Mouse (Mus musculus) A20 (cell line): ENCODE results near the gene Irf2.

ENCODE experiments used
- DNase-seq: peaks from one replicate; pipeline ENCODE4 v3.0.0-alpha.2; 2011; ENCODE audit warnings: low read depth, low spot score

Irf2 gene

DNA sequence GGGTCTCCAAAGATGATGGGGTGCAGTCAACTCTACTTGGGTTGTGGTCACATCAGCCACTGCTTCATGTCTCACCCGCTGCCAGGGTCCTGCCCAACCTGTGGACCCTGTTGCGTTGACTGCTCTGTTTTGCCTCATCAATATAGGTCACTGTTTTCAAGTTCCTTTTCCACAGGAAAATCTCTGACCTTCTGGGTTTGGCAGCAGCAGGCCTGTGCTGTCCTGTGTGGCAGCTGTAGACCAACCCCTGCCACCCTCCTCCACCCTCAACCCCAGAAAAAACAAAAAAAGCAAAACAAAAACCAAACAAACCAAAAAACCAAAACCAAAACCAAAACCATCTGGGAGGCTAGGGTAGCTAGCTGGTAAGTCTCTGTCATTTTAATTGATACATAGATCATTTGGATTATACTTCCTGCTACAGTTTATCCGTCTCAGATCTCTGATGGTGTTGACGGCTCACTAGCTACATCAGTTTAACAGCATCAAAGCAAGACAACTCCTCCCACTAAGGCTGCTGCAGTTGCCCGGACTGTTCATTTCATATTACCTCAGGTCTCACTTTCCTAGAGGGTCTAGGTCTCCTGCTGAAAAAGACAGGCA lies 16.3 kb downstream of the Irf2 start:
- DNase-seq: no peak

DNA sequence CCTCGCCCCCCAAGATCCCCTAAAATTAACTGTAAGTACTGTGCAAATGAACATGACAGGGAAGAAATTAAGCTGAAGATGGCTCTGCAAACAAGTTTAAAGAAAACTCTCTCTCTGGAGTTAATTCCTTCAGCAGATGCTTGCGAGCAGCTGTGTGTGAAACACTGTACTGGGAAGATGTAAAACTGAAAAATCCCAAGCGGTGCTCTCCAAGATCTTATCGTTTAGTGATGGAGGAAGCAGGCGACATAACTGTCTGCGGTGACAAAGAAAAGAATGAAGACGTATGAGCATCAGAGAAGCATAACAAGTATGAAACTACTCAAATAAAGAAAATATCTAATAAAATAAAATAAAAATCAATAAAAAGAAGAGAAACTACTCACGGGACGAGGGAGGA lies 18.1 kb downstream of the Irf2 start:
- no peak for DNase-seq

DNA sequence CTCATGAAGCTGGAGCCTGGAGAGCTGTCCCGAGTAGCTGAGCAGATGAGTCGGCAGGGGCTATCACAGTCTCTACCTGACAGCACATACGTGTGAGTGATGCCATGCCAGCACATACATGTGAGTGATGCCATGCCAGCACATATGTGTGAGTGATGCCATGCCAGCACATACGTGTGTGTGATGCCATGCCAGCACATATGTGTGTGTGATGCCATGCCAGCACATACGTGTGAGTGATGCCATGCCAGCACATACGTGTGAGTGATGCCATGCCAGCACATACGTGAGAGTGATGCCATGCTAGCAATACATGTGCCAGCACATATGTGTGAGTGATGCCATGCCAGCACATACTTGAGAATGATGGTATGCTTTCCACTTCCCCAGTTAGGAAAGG lies 18.6 kb downstream of the Irf2 start:
- DNase-seq: no peak

DNA sequence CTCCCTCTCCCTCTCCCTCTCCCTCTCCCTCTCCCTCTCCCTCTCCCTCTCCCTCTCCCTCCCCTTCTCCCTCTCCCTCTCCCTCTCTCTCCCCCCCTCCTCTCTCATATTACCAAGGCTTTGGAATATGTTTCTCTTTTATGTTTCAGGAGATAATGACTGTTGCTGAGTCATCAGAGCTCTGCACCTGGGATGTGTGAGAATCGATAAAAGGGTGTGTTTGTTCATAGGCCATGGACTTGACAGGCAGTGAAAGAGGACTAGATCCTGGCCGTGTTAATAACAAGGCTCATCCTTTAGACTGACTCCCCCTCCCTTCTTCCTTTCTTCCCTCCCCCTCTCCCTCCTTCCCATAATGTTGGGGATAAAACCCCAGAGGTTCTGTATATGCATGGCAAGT lies 19.1 kb downstream of the Irf2 start:
- DNase-seq: no peak

DNA sequence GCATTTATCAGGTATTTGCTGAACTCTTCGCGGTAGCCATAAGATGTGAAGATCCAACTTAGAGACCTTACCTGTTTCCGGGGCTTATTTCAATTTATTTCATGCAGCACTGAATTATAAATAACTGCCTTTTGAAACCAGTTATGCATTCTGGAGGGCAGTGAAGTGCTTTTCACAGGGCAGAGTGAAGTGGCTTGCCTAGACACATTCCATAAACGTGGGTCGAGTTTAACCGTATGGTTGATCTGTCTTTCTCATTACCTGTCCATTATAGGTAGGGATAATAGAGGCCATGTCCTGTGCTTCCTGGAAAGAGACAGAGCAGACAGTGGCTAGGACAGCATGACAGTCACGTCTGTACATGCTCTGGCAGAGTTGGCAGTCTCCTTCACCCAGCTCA lies 20.0 kb downstream of the Irf2 start:
- DNase-seq: no peak

DNA sequence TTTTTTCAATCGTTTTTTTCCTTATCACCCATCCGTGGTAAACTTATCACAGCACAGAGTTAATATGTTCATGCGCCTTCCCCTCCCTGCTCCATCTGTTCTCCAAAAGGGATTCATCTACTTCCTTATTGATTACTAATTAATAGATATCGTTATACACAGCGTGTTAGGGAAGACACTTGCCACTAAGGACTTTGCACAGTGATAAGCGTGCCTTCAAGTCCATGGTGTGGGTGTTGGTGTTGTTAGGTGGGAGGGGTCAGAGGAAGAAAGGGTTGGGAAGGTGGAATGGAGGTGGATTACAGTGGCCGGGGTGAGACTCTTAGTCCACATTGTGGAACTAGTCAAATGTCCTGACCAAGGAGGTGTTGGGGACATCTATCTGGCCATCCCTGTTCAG lies 21.2 kb downstream of the Irf2 start:
- DNase-seq: no peak

DNA sequence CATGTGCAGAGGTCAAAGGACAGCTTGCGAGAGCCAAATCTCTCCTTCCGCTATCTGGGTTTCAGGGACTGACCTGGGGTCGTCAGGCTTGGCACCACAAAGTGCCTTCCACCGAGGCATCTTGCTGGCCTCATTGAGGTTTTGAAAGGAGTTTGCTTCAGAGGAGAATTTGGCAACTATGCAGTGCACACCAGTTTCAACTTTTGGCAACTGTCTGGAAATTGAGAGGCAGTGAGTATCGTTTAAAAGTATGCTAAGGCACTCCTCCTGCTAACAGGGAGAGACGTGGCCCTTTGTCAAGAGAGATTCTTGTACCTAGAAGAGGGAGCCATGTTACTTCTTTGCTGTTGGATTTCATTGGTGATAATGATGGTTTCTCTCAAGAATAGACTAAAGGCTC lies 21.9 kb downstream of the Irf2 start:
- DNase-seq: no peak

DNA sequence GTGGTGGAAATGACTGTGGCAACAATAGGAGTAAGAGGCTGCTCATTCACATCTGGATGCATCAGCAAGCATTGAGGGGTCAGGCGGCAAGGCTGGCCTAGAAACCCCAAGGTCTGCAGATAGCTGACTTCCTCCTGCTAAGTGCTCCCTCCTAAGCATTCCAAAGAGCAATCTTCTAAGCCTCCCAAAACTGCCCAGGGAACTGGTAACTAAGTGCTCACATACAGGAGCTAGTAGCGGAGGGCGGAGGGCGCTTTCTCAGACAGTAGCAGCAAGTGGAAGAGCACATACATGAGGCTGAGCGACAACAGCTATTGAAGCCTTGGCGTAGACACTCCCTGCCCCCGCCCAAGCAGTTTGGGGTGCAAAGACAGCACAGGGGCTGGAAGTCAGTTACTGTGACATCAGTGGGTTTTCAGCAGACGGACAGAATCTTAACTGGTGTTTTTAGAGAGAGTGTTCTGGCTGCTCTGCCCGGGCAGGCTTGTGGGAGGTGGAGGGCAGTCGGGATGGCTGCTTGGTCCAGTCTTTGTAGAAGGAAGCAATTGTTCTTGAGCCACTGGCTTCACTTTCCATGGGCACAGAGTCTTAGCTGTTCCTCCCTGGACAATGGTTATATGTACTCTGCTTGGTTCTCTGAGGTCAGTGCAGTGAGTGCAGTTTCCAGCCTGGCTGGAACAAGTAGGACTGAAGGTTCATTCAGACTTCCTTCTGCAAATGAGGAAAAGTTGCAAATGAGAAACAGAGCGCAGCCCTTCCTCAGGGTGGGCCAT lies 30.1 kb downstream of the Irf2 start:
- DNase-seq: no peak

DNA sequence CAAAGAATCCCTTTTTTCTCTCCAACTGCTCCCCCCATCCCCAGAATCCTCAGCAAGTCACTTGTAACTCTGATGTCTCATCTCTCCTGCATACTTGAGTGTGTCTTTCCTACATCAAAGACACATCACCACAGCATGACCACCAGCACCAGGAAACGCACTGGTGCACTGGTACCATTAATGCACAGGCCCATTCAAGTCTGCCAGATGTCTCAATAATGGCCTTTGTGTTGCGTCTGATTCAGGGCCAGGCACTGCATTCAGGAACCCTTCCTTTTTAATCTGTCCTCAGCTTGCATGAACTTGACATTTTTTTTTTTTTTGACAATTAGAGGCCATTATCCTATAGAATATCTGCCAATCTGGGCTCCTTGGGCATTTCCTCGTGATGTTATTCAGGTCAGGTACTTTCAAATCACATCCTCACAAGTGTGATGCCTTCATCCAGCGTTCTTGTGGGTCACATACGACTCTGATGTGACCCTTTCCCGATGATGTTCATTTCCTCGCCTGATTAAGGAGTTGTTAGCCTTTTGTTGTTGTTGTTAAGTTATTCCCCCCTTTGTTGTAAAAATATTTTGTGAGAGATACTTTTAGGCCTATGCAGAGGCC lies 31.5 kb downstream of the Irf2 start:
- DNase-seq: no peak

DNA sequence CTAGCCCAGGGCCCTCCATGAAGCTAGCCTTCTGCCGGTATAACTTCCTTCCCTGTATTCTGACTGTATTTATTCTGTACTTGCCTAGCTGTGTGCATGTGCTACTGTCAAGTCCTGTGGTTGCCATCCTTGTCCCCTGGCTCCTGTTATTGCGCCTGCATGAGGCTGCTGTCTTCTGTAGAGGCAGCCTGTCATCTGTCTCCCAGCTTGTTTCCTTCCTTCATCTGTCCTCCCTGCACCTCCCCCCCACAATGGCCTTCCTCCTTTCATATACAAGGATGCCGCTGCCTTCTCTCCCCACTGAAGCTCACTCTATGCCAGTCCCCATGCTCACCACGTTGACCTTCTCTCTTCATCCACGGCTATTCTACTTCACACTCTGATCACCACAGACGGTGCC lies 33.3 kb downstream of the Irf2 start:
- no peak for DNase-seq

DNA sequence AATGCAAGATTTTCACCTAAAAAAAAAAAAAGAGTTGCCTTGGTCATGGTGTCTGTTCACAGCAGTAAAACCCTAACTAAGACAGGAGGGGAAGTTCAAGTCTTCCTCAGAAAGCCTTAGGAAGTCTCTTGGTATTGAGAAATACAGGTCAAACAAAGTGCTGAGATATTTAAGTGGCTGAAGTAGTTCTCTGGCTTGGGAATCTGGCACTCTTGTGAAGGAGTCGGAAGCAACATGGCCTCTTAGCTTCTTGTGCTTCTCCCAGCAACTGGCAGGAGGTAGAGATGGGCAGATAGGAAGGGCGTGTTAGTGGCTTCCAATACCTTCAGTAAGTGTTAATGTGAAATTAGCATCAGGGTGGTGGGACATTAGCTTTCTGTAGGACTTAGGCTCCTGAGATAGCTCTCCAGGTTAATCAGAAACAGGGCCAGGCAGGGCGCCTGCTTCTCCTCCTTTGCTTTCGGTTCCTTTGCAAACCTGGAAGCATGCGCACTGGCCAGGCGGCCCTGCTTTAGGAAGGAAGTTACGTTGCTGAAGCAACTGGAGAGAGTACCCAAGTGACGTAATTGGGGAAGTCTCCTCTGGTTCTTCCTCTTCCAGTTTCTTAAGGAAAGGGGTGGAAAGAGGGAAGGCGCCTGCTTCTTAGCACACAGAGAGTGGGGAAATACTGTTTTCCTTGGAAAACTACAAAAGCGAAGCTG lies 38.4 kb downstream of the Irf2 start:
- no peak for DNase-seq

DNA sequence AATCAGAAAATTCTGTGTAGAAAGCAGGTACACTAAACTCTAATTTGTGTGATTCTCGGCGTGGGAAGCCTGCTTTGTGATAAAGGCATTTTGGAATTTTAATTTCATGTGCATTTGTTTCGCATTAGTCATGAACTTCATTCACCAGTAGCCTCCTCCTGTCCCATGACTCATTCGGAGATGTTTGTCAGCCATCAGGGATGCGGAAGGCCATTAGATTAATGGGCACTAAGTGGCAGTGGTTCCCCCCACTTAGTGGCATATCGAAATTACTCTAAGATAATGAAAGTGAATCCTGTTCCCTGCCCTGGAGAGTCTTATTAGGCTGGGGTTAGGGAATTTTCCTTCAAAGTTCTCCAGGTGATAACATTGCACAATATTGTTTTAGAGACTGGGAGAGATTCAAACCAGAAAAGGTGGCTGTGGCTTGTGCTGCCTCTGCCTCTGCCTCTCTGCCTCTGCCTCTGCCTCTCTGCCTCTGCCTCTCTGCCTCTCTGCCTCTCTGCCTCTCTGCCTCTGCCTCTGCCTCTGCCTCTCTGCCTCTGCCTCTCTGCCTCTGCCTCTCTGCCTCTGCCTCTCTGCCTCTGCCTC lies 41.6 kb downstream of the Irf2 start:
- no peak for DNase-seq

DNA sequence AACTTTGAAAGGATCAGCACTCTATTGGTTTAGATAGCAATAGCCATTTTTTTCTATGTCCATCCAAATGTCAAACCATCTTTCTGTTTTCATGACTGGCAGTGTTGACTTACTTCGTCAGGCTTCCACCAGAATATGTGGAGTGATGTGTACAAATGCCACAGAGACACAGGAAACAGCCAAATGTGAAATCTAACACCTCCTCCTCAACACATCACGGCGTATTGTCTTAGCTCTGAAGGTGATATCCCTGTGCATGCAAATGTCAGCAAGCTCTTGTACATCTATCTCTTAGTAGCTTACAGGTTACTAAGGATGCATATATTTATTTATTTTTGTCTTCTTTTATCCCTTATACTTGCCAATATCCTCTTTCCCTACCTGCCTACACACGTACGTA lies 42.7 kb downstream of the Irf2 start:
- DNase-seq: no peak

DNA sequence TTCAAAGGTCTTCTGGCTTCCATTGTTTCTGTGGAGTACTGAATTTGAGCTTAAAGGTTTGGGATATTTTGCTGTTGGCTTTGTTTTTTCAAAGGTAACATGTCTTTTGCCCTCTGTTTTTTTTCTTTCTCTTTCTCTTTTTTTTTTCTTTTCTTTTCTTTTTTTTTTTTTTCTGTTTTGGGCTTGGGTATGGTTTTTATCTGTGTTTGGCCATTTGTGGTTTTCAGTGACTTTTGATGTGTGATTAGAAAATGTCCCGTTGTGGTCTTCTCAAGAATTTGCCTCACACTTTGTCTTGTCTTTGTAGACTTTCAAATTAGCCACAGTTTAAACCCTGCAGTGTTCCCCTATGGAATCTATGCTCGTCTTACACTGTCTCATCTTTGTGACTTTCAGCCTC lies 45.5 kb downstream of the Irf2 start:
- DNase-seq: no peak

DNA sequence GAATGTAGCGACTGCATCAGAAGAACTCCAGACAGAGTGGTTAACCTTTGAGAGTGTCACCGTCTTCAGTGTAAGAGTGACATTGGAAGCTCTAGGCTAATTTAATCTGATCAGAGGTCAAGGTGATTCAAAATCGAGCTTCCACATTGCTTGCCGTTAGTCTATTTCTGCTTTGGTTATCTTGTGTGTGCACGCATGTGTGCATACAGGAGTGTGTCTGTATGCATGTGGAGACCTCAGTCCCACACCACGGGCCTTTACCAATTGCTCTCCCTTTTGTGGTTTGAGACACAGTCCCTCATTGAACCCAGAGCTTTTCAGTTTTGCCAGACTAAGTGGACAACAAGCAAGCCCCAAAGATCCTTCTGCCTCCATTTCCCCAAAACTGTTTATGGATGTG lies 46.4 kb downstream of the Irf2 start:
- DNase-seq: no peak

DNA sequence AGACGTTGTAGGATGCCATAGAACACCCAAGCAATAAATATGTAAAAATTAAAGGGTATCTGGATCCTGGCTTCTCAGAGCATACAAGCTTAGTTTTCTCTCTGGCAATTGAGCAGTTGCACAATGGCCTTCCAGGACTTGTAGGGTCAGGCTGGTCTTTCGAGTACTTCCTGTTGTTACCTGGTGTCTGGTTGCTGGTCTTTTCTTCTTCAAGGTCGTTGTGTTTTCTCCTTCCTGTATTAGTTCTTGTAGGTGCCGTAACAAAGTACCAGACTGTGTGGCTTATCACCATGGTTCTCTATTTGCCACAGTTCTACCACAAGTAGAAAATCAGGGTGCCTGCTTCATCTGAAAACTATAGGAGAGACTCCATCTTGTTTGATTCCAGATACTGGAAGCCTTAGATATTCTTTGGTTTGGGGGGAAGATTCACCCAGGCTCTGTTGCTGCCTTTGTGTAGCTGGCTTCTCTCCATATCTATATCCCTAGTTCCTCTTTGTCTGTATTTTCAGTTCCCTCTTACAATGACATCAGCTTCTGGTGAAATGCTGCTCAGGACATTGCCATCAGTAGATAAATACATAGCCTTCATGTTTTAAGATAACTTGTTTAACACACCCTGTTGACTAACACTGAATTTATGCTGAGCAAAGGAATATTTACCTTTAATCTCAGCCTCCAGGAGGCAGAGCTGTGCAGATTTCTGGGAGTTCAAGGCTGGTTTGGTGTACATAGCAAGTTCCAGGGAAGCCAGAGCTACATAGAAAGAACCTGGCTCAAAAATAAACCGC lies 49.8 kb downstream of the Irf2 start:
- peak; percentile 71 for DNase-seq

DNA sequence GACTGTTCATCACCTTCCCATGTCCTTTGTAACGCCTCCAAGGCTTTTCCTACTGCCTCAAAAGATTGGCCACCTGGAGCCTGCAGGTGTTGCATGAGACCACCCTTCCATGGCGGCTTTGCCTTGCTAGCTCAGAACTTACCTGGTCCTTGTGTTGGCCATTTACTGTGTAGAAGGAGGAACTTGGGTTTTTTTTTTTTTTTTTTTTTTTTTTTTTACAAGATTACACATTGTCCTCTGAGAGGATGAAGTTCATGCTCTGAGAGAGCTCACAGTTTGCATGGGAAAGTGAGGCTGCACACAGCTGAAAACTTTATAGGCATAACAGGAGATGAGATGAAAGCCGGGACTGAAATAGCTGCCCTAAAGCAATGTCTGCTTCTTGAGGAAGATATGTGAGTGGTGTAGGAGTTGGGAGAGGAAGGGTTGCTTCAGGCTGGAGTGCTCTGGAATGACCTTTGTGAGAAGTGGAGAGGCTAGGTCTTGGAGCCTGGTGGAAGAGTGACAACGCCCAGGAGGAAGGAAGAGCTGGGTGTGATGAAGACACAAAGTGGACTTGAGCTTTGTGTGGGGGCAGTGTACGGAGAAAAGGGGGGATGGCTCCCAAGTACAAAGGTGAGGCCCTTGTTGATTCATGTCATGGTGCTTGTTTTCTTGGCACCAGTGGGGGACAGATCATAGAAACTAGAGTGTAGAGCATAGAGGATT lies 52.3 kb downstream of the Irf2 start:
- DNase-seq: peak; percentile 26

DNA sequence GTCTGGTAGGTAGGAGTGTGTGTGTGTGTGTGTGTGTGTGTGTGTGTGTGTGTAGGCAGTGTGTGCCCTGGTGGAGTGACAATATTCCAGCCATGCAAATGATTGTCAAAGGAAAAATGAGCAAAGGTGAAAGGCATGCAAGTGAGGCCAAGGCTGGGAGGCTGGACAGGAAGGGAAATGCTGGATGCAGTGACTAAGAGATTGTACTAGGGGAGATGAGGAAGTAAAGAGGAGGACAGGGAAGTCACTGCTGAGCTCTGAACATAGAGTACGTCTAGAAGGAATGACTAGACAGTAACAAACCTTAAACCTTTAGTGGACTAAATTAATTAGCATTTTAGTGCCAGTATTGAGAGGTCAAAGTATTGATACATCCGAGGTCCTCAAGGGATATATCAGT lies 53.1 kb downstream of the Irf2 start:
- no peak for DNase-seq

DNA sequence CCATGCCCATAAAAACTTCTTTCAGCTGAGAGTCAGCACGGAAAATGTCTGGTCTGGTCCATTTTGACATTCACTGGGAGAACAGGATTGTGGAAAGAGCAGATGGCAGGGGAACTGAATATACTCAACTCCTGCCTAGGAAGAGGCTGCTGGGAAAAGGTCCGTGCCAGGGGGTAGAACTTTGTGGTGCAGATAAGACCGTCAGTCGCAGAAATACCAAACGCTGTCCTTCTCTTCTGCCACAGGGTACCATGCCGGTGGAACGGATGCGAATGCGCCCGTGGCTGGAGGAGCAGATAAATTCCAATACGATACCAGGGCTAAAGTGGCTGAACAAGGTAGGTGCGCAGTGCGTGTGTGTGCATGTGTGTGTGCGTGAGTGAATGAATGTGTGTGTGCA lies 53.7 kb downstream of the Irf2 start:
- DNase-seq: no peak

DNA sequence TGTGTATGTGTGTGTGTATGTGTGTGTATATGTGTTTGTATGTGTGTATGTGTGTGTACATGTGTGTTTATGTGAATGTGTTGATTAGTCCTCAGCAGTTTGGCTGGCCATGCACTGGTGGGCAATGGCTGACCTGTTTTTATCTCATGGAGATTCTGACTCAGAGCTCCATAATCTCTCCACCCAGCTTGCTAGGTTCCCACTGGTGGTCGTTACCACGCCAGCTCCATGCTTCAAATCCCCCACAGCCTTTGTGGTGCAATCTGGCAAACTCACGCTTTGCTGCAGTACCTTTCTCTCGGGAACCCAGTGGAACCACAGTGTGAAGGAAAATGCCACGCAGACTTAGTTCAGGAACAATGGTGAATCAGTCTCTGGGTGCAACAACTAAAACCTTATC lies 54.8 kb downstream of the Irf2 start:
- DNase-seq: no peak

DNA sequence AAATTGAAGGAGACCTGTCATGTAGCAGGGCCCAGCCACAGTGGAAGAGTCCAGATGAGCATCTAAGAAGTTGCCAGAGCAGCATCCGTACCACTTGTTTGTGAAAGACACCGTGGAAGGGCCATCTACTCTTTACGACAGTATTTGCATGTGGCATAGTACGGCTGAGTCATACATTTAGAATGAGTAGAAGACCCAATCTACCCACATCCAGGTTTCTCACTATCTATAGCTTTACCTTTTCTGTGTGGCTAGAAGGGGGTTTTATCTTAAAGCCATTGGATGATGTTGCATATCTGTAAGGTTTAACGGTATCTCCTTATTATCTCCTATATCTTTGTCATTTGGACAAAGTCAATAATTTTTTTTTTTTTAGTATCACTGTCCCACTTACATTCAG lies 59.7 kb downstream of the Irf2 start:
- DNase-seq: peak; percentile 11
